ENCODE assay signal across 7 mouse cellular contexts in the genomic region with DNA sequence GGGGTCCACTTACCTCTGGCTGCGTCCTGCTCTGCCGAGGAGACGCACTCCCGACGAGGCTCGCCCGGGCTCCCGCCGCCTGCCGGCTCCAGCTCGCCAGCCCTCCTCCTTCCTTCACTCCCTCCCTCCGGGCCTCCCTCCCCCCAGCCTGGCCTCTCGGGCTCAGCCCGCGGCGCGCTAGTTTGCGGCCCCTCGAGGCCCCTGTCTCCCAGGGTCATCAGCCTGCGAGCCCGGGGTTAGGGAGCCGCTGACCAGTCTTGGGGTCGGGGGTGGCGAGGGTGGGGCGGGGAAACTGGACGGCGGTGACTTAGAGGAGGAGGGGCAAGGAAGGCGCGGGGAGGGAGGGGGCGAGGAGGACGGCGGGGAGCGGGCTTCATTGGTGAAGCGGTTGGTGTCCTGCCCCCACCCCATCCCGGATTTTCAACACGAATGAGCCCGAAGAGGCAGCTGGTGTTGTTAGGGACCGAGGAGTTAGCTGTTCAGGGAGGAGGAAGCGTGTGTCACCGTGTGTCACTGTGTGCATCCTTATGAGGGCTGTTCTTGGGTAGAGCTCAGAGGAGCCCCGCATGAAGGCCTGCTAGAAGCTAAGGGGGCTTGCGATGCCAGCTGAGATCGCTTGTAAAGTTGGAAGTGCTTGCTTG. TPM values are rescaled to one million over a fixed set of nuclear protein-coding genes. Genes with fewer than 3 reads are reported as not detected.
A peak's percentile ranks its signal among the peaks of the same experiment; 100 is the strongest.
DNase-seq lines count a peak whose midpoint lies in the region; ATAC-seq lines count a peak whose summit lies in the region.

Gene Gpr162 (minus strand): TSS at position 326 of the 641 bp plus-strand sequence.

- H3K9ac ChIP-seq in limb, embryonic 13.5 days: peak within 1 kb of the TSS; percentile 75
- H3K9ac ChIP-seq in midbrain, embryonic 12.5 days (replicated peaks): peak within 1 kb of the TSS; percentile 88
- H3K9ac ChIP-seq in stomach, embryonic 15.5 days: no peak within 1 kb of the TSS

- ATAC-seq in activated CD4-positive, CD25-positive, alpha-beta regulatory T cell, adult 4 months: peak; percentile 47
- ATAC-seq in limb, embryonic 13.5 days (ENCODE audit: low FRiP score, low read depth): peak; percentile 73
- peak; percentile 74 for ATAC-seq in midbrain, embryonic 12.5 days (ENCODE audit: low FRiP score, low read depth)
- ATAC-seq in stomach, embryonic 15.5 days (ENCODE audit: insufficient read depth, low FRiP score, low read depth): peak; percentile 72

- H3K4me2 ChIP-seq in limb, embryonic 13.5 days (replicated peaks): peak within 1 kb of the TSS; percentile 88
- H3K4me2 ChIP-seq in midbrain, embryonic 12.5 days (replicated peaks): peak within 1 kb of the TSS; percentile 72
- H3K4me2 ChIP-seq in stomach, embryonic 15.5 days: peak within 1 kb of the TSS; percentile 86

- peak within 1 kb of the TSS; percentile 59 for H3K4me3 ChIP-seq in limb, embryonic 13.5 days
- peak within 1 kb of the TSS; percentile 64 for H3K4me3 ChIP-seq in midbrain, embryonic 12.5 days
- peak within 1 kb of the TSS; percentile 50 for H3K4me3 ChIP-seq in stomach, embryonic 15.5 days (replicated peaks)

- H3K4me1 ChIP-seq in limb, embryonic 13.5 days: peaks cover 59% of the 10 kb centered on the region
- peaks cover 53% of the 10 kb centered on the region for H3K4me1 ChIP-seq in midbrain, embryonic 12.5 days
- H3K4me1 ChIP-seq in stomach, embryonic 15.5 days: peaks cover 20% of the 10 kb centered on the region

- no peaks in the 10 kb centered on the region for H3K9me3 ChIP-seq in limb, embryonic 13.5 days
- H3K9me3 ChIP-seq in midbrain, embryonic 12.5 days: no peaks in the 10 kb centered on the region
- no peaks in the 10 kb centered on the region for H3K9me3 ChIP-seq in stomach, embryonic 15.5 days

- WGBS in limb, embryonic 13.5 days: under 1% methylated on average over 41 of the region's 43 CpGs
- under 1% methylated on average over 40 of the region's 43 CpGs for WGBS in midbrain, embryonic 12.5 days
- WGBS in stomach, embryonic 15.5 days: under 1% methylated on average over 40 of the region's 43 CpGs

- H3K27me3 ChIP-seq in limb, embryonic 13.5 days: peaks cover 15% of the 10 kb centered on the region
- peaks cover 22% of the 10 kb centered on the region for H3K27me3 ChIP-seq in midbrain, embryonic 12.5 days
- H3K27me3 ChIP-seq in stomach, embryonic 15.5 days (replicated peaks): peaks cover 17% of the 10 kb centered on the region

- DNase-seq in cerebellum, postnatal 14 days: peak; percentile 82 to 86
- DNase-seq in gastrocnemius, postnatal 14 days: peak; percentile 72
- DNase-seq in kidney, adult 18-20 months: peak; percentile 58

- peak within 1 kb of the TSS; percentile 15; the same call in 1 of the 2 replicates for H3K27ac ChIP-seq in limb, embryonic 13.5 days
- peak within 1 kb of the TSS; percentile 91 for H3K27ac ChIP-seq in midbrain, embryonic 12.5 days (replicated peaks)
- no peak within 1 kb of the TSS for H3K27ac ChIP-seq in stomach, embryonic 15.5 days

- no peaks in the 10 kb centered on the region for H3K36me3 ChIP-seq in limb, embryonic 13.5 days
- H3K36me3 ChIP-seq in midbrain, embryonic 12.5 days: no peaks in the 10 kb centered on the region
- no peaks in the 10 kb centered on the region for H3K36me3 ChIP-seq in stomach, embryonic 15.5 days

- intact Hi-C loops in gastrocnemius, postnatal 14 days (cut with DNase I; ENCODE audit: low total_unique reads): loop anchor here (5.0 kb wide), 1 partner anchor 39 kb away; no protein-coding TSS in a partner anchor

RNA-seq across cellular contexts. Expression of gene Gpr162, which starts in this region (rescaled TPM):
- under 1 TPM in 1 of 2 experiments, not detected in 1; 0.21 TPM for polyA plus RNA-seq in activated CD4-positive, CD25-positive, alpha-beta regulatory T cell, adult 4 months (2017; shearing (Covaris generic))
- total RNA-seq in gastrocnemius, postnatal 14 days (2021): under 1 TPM; 0.33 to 0.45 TPM
- 2.9 and 3.5 TPM in 2 replicates for polyA plus RNA-seq in limb, embryonic 13.5 days (2015; fragmentation: Nextera tagmentation; extraction: Ambion mirVana)
- polyA plus RNA-seq in midbrain, embryonic 12.5 days (2016; fragmentation: Nextera tagmentation; extraction: Ambion mirVana): 11.8 and 11.9 TPM in 2 replicates
- 1.2 and 1.3 TPM in 2 replicates for polyA plus RNA-seq in stomach, embryonic 15.5 days (2015; fragmentation: Nextera tagmentation; extraction: Ambion mirVana)

Comparison
In these comparisons a context has a peak if more than half of its experiments do, and no peak if none do; other contexts are left out.
1. Peak in ATAC-seq in activated CD4-positive, CD25-positive, alpha-beta regulatory T cell, adult 4 months; RNA of the gene not detected or under 1 TPM.
2. Peak in DNase-seq in gastrocnemius, postnatal 14 days; RNA of the gene not detected or under 1 TPM.